Mouse (Mus musculus): ENCODE data around the gene Melk.
A peak's percentile ranks its signal among the peaks of the same experiment; 100 is the strongest.

The Melk gene

DNA sequence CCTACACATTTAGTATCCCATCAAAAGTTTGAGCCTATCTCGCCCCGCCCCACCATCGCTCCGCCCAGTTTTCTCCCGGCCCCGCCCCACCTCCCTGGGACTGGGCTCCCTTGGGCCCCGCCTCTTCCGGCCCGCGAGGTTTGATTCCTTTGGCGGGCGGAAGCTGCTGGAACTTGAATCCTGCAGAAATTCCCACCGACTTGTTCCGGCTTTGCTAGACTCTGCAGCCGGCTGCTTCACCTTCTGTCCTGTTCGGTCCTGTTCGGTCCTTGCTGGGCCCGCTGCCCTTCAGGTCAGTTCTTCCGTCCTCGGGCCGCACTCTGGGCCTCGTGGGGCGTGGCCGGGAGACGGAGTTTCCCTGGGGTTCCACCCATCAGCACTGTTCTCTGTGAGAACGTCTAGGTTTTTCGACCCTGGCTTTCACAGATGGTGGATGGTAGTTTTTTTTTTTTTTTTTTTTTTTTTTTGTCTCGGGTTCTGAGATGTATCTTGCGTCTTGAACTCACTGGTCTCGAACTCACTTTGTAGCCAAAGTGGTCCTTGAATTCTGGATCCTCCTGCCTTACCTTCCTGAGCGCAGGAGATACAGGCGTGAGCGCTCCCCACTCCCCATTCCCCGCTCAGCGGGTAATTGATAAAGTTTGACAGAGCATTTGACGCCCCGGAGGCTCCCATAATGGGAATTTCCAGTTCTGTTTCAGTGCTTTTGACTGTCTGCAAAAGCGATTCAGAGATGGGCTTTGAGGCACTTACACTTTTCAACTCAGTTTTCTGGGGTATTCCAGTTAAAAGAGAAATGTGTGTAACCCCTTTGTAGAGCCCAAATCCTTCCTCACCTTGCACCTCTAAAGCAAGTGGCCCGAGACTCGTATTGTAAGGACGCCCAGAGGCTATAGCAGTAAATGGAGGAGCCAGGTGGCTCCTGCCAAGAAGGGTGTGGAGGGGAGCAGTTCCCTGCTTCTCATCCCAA, at the start of gene Melk:
Gene Melk (plus strand): TSS at position 96 of the 970 bp plus-strand sequence.
- DNase-seq (ENCODE audit: low read depth, low spot score) = peak; percentile 97

DNA sequence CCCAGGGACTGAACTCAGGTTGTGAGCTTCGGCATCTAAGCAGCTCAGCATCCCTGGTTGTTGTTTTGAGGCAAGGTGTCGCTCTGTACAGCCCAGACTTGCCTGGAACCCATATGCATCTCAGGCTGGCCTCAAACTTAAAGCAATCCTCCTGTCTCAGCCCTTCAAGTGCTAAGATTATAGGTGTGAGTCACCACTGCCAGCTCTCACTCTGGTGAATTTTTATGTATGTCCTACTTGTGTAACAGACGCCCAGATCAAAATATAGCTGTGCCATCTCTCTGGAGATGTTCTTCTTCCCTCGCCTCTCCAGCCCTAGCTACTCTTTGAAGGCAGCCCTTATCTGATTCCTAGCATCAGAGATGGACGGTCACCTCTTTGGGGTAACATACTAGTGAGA, 49.2 kb upstream of the Melk start:
- DNase-seq (ENCODE audit: low read depth, low spot score) = no peak

DNA sequence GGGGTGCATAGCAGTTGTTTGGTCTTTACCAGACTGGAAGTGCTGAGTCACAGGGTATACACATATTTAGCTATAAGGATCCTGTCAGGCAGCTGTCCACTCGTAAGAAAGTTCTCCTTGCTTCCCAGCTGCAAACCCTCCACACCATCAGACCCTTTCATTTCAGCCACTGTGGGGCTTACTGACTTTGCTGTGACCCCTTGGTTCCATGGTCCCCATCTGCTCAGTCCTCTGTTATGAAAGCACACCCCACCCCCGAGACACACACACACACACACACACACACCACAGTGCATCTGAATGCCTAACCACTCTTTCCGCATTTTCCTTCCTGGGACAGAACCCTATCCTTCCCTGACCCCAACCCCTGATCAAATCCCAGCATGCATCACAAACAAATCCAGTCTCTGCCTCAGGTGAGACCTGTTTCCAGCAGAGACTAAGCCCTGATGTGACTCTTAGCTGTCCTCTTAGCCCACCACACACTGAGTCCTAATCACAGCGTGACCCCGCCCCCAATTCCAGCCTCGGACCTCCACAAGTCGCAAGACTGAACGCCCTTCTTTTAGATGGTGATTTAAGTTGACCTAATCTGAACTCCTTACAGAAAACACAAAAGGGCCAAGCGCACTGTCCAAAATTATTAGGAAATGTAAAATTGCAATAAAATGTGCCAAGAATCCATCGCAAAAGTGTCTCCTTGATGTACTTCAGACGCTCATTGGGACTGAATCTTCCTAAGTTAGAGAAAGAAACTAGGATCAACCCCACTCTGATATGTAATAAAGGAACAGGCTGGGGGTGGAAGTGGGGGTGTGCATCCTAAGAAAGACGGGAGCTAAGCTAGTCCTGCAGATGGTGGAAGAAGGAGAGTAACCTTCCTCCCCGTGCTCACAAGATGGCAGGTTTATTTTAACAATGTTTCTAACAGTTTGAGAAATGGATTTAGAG, 48.4 kb upstream of the Melk start:
- DNase-seq (ENCODE audit: low read depth, low spot score) = peak; percentile 48

DNA sequence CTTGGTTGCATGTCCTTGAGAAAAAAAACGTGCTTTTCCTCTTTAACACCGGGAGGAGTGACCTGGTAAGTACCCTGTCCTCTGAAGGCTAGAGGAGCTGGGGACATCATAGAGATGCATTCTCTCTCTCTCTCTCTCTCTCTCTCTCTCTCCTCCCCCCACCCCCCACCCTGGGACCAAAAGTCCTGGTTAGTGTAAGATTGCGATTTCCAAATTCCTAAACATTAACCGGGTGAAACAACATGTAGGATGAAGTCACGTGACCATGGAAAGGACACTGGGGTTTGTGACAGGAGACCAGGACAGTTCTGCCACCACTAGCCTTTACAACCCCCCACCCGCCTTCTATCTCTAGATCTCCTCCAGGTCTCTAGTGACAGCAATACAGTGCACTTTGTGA, 47.5 kb upstream of the Melk start:
- DNase-seq (ENCODE audit: low read depth, low spot score) = no peak

DNA sequence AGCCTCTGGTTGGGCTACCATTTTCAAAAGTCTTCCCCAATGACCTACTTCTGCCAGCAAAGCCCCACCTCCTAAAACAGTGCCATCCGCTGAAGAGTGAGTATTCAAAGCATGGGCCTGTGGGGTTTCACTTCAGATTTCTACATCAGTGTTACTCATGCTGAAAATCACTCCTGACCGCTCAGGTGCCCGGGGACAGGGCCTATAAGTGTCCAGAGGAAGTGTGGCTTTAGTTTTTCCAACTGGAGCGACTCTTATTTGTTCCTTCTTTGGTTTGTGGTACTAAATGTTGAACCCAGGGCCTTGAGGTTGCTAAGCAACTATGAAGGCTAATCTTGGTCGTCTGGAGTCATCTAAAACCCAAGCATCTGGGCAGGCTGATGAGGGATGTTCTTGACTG, 46.1 kb upstream of the Melk start:
- no peak for DNase-seq (ENCODE audit: low read depth, low spot score)

DNA sequence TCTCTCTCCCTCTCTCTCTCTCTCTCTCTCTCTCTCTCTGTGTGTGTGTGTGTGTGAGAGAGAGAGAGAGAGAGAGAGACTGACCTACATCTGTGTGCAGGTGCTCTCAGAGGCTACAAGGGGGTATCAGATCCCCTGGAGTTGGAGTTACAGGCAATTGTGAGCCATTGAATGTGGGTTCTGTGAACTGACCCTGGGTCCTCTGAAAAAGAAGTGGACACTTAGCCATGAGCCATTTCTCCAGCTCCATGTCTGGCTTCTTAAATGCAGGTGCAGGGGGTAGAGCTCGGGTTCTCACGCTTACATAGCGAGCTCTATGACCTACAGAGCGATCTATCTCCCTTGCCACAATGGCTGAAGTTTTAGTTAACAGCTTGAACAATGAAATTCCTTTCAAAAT, 41.5 kb upstream of the Melk start:
- no peak for DNase-seq (ENCODE audit: low read depth, low spot score)

DNA sequence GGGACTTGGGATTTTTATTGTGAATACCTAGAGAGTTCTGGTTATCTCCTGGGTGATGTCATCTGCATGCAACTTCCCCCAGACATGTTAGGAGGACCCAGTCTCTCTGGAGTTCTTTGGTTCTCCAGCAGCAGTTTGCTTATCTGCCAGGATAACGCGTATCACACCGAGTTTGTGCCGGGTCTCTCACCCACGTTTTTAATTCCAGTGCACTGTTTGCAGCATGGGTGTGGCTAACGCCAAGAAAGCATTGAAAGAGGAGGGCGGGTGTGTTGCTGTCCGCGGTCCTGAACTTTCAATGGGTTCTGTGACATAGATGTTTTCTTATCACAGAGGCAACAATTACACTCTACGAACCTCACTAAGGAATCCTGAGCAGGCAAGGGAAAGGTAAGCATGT, 40.4 kb upstream of the Melk start:
- DNase-seq (ENCODE audit: low read depth, low spot score) = peak; percentile 76

DNA sequence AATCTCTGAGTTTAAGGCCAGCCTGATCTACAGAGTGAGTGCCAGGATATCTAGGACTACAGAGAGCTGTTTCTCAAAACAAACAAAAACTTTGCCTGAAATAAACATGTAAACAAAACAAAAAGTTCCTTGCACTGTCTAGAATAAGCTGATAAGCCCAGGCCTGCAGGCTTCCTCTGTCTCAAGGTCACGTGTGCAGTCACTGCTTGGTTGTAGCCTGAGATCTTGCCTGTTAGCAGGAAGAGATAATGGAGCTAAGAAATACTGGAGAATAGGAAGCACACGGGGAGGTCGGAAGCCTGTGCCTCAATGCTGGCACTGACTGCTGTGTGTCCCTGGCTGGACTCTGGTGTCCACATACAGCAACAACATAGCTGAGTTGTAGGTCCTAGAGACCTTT, 35.2 kb upstream of the Melk start:
- no peak for DNase-seq (ENCODE audit: low read depth, low spot score)

DNA sequence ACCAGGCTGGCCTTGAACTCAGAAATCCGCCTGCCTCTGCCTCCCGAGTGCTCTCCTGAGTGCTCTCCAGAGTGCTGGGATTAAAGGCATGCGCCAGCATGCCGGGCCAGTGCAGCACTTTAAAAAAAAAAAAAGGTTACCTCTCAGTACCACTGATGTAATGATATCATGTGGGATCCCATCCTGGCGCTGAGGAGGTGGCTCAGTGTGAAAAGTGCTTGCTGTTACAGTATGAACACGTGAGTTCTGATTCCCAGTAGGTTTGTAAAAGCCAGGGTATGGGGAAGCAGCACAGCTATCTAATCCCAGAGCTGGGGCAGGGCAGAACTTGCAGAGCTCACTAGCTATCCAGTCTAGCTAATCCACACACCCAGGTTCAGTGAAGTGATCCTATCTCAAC, 33.2 kb upstream of the Melk start:
- DNase-seq (ENCODE audit: low read depth, low spot score) = no peak

DNA sequence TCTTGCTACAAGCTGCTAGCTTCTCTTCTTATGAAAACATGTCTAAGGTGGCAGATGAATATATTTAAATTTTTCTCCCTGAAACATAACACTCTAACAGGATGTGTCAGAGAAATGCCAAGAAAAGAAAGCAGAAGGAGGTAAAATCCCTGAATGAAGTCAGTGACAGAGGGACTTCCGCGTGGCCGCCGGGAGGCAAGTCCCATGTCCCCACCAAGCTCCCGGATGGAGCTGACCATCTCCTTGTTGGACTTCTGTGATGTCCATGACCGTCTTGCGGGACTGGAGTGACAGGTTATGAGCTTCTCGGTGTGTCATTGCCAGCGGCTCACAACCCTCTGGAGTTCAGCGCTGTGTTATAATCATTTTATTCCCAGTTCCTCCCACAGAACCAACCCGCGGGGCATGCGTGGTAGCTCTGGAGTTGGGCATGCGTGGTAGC, 31.3 kb upstream of the Melk start:
- no peak for DNase-seq (ENCODE audit: low read depth, low spot score)

DNA sequence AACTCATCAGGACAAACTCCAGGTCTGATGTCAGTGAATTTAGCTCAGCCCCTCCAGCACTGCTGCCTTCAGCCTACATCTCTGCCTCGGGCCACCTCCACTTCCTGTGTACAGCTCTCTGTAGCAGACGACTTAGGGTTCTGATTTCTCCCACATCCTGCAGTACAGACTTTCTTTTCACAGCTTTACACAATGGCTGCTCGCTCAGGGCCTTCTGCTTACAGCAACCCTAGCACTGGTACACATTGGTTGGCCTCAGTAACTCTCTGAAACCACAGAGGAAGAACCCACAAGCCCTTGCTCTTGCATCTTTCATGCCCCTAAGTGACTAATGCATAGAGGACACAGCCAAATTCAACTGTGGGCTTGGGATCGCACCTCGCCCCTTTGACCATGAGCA, 29.5 kb upstream of the Melk start:
- DNase-seq (ENCODE audit: low read depth, low spot score) = no peak

DNA sequence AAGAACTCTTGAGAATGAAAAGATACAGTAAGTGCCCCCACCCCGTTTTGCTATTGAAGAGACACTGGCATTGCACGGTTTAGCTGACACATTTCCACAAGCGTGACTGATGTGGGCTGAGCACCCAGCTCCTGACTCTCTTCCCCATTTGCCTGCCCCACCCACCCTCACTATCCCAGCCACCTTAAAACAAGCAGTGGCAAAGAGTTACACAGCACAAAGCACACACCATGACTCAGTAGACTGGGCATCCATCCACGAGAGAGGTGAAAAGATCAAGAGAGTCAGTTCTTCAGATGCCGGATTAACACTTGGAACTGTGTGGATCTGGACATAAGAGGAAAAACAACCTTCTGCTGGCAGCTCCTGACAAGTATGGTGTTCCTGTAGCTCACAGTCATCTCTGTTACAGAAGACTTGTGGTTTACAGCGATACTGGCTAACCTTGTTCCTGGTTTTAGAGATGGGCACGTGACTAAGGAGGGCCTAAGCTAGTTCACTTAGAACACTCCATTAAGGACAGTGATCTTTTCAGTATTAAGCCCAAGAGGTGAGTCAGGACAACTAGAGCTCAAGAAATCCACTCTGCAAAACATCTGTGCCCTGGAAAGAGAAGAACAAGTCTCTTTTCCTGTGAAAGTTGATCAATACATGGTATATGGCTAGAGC, 18.9 kb upstream of the Melk start:
- DNase-seq (ENCODE audit: low read depth, low spot score) = no peak

DNA sequence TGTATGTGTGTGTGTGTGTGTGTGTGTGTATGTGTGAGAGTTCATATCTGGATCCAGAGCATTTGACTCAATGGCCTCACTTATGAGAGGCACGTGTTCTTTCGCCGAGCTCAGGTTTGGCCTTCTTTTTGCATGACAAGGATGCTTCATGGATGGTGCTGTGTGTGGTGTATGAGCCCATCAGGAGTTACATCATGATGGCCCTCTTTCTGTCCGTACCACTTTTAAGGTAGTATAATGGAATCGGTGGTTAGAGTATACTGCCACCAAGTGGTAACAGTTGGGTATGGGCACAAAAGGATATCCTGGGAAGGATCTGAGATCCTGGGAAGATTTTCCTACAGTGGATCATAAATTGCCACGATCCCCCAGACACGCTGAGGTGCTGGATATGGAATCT, 8.1 kb upstream of the Melk start:
- DNase-seq (ENCODE audit: low read depth, low spot score) = peak; percentile 75

DNA sequence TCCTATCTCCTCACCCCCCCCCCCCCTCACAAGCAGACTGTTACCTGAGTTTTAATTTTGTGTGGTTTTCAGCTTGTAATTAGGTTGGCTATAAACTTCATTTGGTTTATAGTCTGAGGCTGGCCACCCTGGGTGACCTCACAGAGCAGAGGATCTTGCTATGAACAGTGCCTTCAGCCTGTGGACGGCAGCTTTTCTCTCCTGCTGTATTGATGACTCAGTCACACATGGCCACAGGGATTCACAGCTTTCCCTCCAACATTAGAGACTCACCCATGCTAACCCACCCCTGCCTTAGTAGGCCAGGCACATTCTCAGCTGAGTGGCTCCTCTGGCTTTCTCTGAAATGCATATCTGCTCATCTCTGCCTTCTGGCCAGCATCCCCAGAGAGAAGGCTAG, 4.8 kb upstream of the Melk start:
- DNase-seq (ENCODE audit: low read depth, low spot score) = no peak

DNA sequence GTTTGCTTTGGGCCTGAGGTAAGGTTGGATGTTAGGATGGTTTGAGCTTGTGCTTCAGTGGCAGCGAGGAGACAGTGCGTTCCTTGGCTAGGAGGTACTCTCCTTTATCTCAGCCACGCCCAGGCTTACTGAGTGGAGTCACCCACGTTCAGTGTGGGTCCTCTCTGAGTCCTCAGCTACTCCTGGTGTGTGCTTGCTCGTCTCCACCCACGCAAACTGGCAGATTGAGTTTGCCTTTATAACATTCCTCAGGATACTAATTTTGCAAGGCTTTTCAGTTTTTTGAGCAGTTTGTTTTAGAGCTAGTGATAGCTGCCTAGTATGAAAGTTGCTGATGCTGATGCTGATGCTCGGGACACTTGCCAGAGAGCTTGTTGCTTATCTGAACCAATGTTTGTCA, 5.9 kb downstream of the Melk start:
- DNase-seq (ENCODE audit: low read depth, low spot score) = no peak

DNA sequence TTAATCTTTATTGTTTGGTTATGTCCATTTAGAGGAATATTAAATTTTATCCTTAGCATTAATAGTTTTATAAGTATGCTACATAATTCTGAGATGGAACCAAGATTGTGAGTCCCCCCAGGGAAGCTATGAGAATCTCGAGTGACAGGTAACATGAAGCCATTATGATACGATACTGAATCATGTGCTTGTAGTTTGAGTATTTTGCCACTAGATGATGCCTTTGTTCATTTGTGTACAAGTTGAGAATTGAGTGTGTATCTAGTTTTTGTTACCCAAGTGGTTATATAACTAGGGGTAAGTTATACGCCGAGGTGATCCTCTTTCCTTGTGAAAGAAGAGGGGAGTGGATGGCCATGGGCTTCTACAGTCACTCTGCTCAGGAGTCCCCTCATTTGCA, 9.8 kb downstream of the Melk start:
- no peak for DNase-seq (ENCODE audit: low read depth, low spot score)

DNA sequence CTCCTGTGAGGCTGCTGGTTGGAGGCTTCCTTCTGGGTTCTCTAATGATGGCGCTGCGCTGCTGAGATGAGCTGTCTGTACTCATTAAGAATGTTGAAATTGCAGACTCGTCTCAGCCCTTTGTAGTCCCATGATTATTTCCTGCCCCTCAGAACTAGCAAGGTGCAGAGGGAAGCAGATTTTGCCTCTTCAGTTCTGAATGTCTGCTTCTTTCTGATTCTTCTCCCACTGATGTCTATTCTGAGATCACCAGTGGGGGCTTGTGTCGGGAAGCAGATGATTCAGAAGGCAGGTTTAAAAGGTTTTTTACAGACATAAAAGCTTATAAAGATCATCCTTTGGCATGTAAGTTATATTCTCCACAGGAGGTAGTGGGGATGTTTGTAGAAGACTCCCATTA, 10.2 kb downstream of the Melk start:
- DNase-seq (ENCODE audit: low read depth, low spot score) = no peak

DNA sequence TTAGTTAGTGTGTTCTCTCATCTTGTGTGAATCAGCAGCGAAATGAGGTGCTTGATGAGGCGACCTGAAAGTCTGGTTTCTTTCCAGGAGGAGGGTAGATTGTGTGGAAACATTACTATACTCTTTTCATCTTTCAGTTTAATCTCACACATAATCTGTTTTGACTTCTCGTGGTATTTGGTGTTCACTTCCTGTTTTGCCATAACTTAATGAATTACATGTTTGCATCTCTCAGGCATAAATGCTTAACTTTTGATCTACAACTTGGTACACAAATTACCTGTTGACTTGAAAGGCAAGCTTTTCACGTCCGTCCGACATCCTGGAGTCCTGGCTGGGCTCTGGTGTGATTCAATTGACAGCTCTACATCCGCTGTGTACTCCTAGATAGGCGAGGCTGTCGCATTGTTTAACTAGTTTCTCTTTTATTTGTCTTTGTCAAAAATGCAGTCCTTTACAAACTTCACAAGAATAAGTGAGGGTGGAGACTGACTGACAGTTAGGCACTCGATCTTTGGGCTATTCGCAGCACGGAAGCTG, 15.7 kb downstream of the Melk start:
- peak; percentile 9 for DNase-seq (ENCODE audit: low read depth, low spot score)

DNA sequence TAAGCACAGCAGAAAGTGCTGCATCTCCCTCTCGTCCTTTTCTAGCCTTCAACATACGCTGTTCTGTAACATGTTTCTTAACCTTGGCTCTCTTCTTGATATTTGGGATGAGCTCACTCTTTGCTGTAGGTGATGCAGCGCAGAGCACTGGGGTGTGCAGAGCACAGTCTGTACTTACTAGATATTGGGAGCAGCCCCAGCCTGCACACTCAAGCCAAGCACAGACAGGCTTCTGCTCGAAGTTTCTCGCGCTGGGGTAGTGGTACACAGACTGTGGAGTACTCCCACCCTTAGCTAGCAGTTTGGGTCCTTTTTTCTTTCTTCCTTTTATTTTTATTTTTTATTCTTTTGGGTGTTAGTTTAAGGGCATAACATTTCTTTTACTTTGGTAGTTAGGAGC, 19.8 kb downstream of the Melk start:
- no peak for DNase-seq (ENCODE audit: low read depth, low spot score)

DNA sequence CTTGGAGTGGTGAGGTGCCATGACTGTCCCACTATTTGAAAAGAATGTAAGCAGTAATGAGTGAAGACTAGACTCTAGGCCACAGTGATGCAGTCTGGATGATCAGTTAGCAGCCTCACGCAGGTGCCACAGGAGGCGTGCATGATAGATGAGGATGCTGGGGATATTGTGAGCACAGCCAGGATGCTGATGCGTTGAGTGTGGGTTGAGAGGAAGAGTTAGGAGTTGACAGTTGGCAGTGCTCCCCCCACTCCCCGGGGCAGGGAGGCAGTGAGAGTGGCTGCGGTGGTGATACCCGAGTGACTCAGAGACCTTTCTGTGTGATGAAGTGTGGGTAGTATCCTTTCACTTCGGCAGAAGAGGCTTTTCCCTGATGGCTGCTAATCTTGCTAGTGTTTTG, 21.4 kb downstream of the Melk start:
- DNase-seq (ENCODE audit: low read depth, low spot score) = no peak

DNA sequence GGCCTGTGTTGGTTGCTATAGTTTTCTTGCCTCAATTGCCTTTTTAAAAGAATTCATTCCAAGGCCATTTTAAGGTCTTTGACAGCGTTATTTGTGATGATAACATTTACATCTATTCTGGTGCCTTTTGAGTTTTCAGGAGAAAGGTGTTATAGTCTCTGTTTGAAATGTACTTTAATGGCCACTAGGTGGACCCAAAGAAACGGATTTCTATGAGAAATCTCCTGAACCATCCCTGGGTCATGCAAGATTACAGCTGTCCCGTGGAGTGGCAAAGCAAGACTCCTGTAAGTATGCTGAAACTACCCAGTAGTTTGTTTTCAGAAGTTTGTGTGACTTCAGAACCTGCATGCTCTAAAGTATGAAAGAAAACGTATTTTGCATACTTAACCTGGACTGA, 24.8 kb downstream of the Melk start:
- DNase-seq (ENCODE audit: low read depth, low spot score) = peak; percentile 46

DNA sequence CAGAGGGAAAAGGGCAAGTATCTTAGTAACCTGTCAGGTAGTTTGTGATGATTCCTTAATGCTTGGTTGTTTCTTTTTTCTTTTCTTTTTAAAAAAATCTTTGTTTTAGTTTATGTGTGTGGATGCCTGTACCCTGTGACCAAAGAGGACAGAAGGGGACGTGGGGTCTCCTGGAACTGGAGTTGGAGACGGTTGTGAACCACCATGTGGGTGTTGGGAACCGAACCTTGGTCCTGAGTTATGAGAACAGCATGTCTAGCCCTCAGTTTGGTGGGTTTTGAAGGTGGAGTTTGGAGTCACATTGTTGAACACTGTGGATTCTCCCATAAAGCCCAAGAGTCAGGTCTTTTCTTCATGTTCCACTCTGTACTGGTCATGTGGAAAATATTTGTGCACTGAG, 26.0 kb downstream of the Melk start:
- no peak for DNase-seq (ENCODE audit: low read depth, low spot score)

All from ZHBTc4 (cell line).